Mouse (Mus musculus) liver, embryonic 11.5 days (tissue): ENCODE data around the gene Prox2. TPM values are rescaled to one million over a fixed set of nuclear protein-coding genes. Genes with fewer than 3 reads are reported as not detected.
A peak's percentile ranks its signal among the peaks of the same experiment; 100 is the strongest.

Experiments
- ATAC-seq: fragments of 200-750 bp; cut with Nextera tagmentation; replicated peaks from 2 replicates; pipeline ENCODE4 v1.8.0; 2017; ENCODE audit warnings: moderate number of reproducible peaks, mild to moderate bottlenecking, moderate TSS enrichment, moderate library complexity; ENCODE audit not compliant: low FRiP score
- DNase-seq: peaks from one replicate; pipeline ENCODE4 v3.0.0-alpha.2; 2017; ENCODE audit warnings: low spot score
- H3K27ac ChIP-seq: fragments of 300-500 bp; sonication (generic); 2 replicates; pipeline ENCODE4 v1.5.1; 2014; ENCODE audit warnings: mild to moderate bottlenecking, low read depth, low read length, control low read depth
- H3K27me3 ChIP-seq: fragments of 300-500 bp; sonication (generic); replicated peaks from 2 replicates; pipeline ENCODE4 v1.6.1; 2014; ENCODE audit warnings: low read length, mixed read lengths; ENCODE audit not compliant: control insufficient read depth, insufficient read depth
- H3K36me3 ChIP-seq: fragments of 300-500 bp; sonication (generic); 2 replicates; pipeline ENCODE4 v1.6.1; 2014; ENCODE audit warnings: mild to moderate bottlenecking, low read length, moderate library complexity, mixed read lengths; ENCODE audit not compliant: control insufficient read depth, insufficient read depth
- H3K4me1 ChIP-seq: fragments of 300-500 bp; sonication (generic); replicated peaks from 2 replicates; pipeline ENCODE4 v1.6.1; 2014; ENCODE audit warnings: low read length, mixed read lengths; ENCODE audit not compliant: control insufficient read depth, insufficient read depth
- H3K4me2 ChIP-seq: fragments of 300-500 bp; sonication (generic); 2 replicates; pipeline ENCODE4 v1.6.1; 2014; ENCODE audit warnings: mild to moderate bottlenecking, control low read depth, moderate library complexity
- H3K4me3 ChIP-seq: fragments of 300-500 bp; sonication (generic); 2 replicates; pipeline ENCODE4 v1.5.1; 2014; ENCODE audit warnings: low read depth, low read length, control low read depth
- H3K9ac ChIP-seq: fragments of 300-500 bp; sonication (generic); 2 replicates; pipeline ENCODE4 v1.6.1; 2014; ENCODE audit warnings: low read depth, low read length, control low read depth
- H3K9me3 ChIP-seq: fragments of 300-500 bp; sonication (generic); 2 replicates; pipeline ENCODE4 v1.6.1; 2016; ENCODE audit warnings: low read length, inconsistent platforms, mixed read lengths; ENCODE audit not compliant: control insufficient read depth
- WGBS: fragments of 180-500 bp; shearing (Covaris S2); extraction: QIAGEN DNeasy Blood & Tissue Kit; methylation state at CpG from one replicate; pipeline ENCODE4 v1.1.7; 2014; 5-methylcytosine and 5-hydroxymethylcytosine counted together
- polyA plus RNA-seq: library from polyadenylated mRNA; unstranded; fragments of >200 nt; fragmentation: Nextera tagmentation; extraction: Ambion mirVana; gene quantifications from 2 replicates; pipeline ENCODE4 v1.2.1, GENCODE M21; 2014

Prox2 gene
- polyA plus RNA-seq, 1 experiment from 2014 or later: 4.3 TPM

- H3K9ac ChIP-seq: no peak overlapping the region
- ATAC-seq: peak; percentile 44
- no peak overlapping the region for H3K4me3 ChIP-seq
- 82% methylated on average over 19 of the region's 19 CpGs for WGBS
- DNase-seq: no peak
- H3K4me2 ChIP-seq: no peak overlapping the region
- H3K27me3 ChIP-seq: peaks cover 8% of the 10 kb centered on the region
- H3K9me3 ChIP-seq: no peaks in the 10 kb centered on the region
- peaks cover 3% of the 10 kb centered on the region; the same call in 1 of the 2 replicates for H3K4me1 ChIP-seq
- peaks cover 29% of the 10 kb centered on the region for H3K36me3 ChIP-seq
- no peak overlapping the region for H3K27ac ChIP-seq
These were observed 25.2 kb upstream of the Prox2 start for GRCm38 (mm10) chr12:85135513-85136470.

GRCm38 (mm10) chr12:85134043-85134794 lies 23.7 kb upstream of the Prox2 start:
- Histone ChIP-seq H3K9ac (no peak overlapping the region), H3K27ac (no peak overlapping the region), H3K4me1 (no peaks in the 10 kb centered on the region; the same call in 1 of the 2 replicates), H3K36me3 (peaks cover 45% of the 10 kb centered on the region), H3K9me3 (no peaks in the 10 kb centered on the region), H3K4me2 (no peak overlapping the region), H3K4me3 (no peak overlapping the region), H3K27me3 (peaks cover 2% of the 10 kb centered on the region; the same call in 1 of the 2 replicates)
- DNase-seq: no peak
- WGBS: 47% methylated on average over 8 of the region's 8 CpGs
- ATAC-seq: no peak

- no peak overlapping the region for H3K9ac ChIP-seq
- H3K27ac ChIP-seq: no peak overlapping the region
- ATAC-seq (no peak), DNase-seq (no peak)
- H3K4me3 ChIP-seq: no peak overlapping the region
- H3K9me3 ChIP-seq: no peaks in the 10 kb centered on the region
- WGBS: 85% methylated on average over 6 of the region's 6 CpGs
- no peaks in the 10 kb centered on the region; the same call in 1 of the 2 replicates for H3K4me1 ChIP-seq
- no peaks in the 10 kb centered on the region for H3K27me3 ChIP-seq
- H3K4me2 ChIP-seq: no peak overlapping the region
- peaks cover 62% of the 10 kb centered on the region for H3K36me3 ChIP-seq
These were observed 20.8 kb upstream of the Prox2 start for GRCm38 (mm10) chr12:85131361-85131760.

- Histone ChIP-seq H3K27ac (no peak overlapping the region), H3K4me1 (no peaks in the 10 kb centered on the region; the same call in 1 of the 2 replicates), H3K27me3 (no peaks in the 10 kb centered on the region), H3K9ac (no peak overlapping the region), H3K4me3 (no peak overlapping the region), H3K9me3 (no peaks in the 10 kb centered on the region), H3K36me3 (peaks cover 61% of the 10 kb centered on the region), H3K4me2 (no peak overlapping the region)
- ATAC-seq (no peak), DNase-seq (no peak)
- 88% methylated on average over 9 of the region's 9 CpGs for WGBS
These were observed 18.9 kb upstream of the Prox2 start for GRCm38 (mm10) chr12:85129426-85129978.

GRCm38 (mm10) chr12:85126986-85127603 lies 16.5 kb upstream of the Prox2 start:
- Histone ChIP-seq H3K4me2 (no peak overlapping the region), H3K27me3 (no peaks in the 10 kb centered on the region), H3K4me1 (no peaks in the 10 kb centered on the region), H3K4me3 (no peak overlapping the region), H3K27ac (no peak overlapping the region), H3K9me3 (no peaks in the 10 kb centered on the region), H3K9ac (no peak overlapping the region), H3K36me3 (peaks cover 59% of the 10 kb centered on the region)
- DNase-seq: no peak
- 80% methylated on average over 8 of the region's 8 CpGs for WGBS
- ATAC-seq: no peak; the same call in 1 of the 2 replicates

GRCm38 (mm10) chr12:85124751-85125150 lies 14.2 kb upstream of the Prox2 start:
- DNase-seq (no peak), ATAC-seq (no peak)
- no peaks in the 10 kb centered on the region for H3K27me3 ChIP-seq
- no peak overlapping the region for H3K4me2 ChIP-seq
- H3K4me1 ChIP-seq: no peaks in the 10 kb centered on the region
- no peak overlapping the region for H3K27ac ChIP-seq
- H3K9ac ChIP-seq: no peak overlapping the region
- no peak overlapping the region for H3K4me3 ChIP-seq
- no peaks in the 10 kb centered on the region for H3K9me3 ChIP-seq
- H3K36me3 ChIP-seq: peaks cover 53% of the 10 kb centered on the region
- WGBS: 95% methylated on average over 5 of the region's 5 CpGs

- H3K27ac ChIP-seq: no peak overlapping the region
- H3K4me2 ChIP-seq: no peak overlapping the region
- no peak overlapping the region for H3K9ac ChIP-seq
- no peaks in the 10 kb centered on the region for H3K27me3 ChIP-seq
- H3K36me3 ChIP-seq: peaks cover 50% of the 10 kb centered on the region
- ATAC-seq: no peak
- 88% methylated on average over 11 of the region's 11 CpGs for WGBS
- no peak for DNase-seq
- no peaks in the 10 kb centered on the region for H3K9me3 ChIP-seq
- H3K4me1 ChIP-seq: no peaks in the 10 kb centered on the region
- H3K4me3 ChIP-seq: no peak overlapping the region
These were observed 13.1 kb upstream of the Prox2 start for GRCm38 (mm10) chr12:85123645-85124044.

GRCm38 (mm10) chr12:85123108-85123530 lies 12.6 kb upstream of the Prox2 start:
- Histone ChIP-seq H3K27me3 (no peaks in the 10 kb centered on the region), H3K4me1 (no peaks in the 10 kb centered on the region), H3K9ac (no peak overlapping the region), H3K4me2 (no peak overlapping the region), H3K9me3 (no peaks in the 10 kb centered on the region), H3K4me3 (no peak overlapping the region), H3K27ac (no peak overlapping the region; the same call in 1 of the 2 replicates), H3K36me3 (peaks cover 49% of the 10 kb centered on the region)
- ATAC-seq (no peak), DNase-seq (no peak)
- WGBS: 90% methylated on average over 9 of the region's 9 CpGs
